Mouse (Mus musculus) layer of hippocampus, adult 9-11 months (tissue): ENCODE results near the gene Cc2d2a.

Experiments
- DNase-seq: peaks from one replicate; pipeline ENCODE4 v3.0.0; 2022

Cc2d2a gene

GRCm38 (mm10) chr5:43728375-43729165, 66.4 kb downstream of the Cc2d2a start:
- DNase-seq = no peak

DNA sequence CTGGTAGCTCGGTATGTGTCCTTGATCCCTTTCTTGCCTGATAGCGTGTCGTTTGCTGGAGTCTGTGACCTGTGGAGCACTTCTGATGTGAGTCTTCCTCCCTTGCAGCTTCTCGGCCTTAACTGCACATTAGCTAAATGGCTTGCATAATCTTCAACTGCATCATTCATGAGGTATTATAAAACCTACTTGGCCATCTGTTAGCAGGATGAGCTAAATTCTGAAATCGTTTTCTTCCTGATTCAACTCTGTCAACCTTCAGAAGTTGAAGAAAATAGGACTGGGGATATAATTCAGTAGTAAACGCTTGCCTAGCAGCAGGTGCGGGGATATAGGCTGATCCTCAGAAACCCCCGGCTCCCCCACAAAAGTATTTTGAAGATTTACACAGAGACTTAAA, 70.2 kb downstream of the Cc2d2a start:
- DNase-seq = peak; percentile 19

- no peak for DNase-seq
These were observed 82.0 kb downstream of the Cc2d2a start for GRCm38 (mm10) chr5:43744187-43744586.

DNA sequence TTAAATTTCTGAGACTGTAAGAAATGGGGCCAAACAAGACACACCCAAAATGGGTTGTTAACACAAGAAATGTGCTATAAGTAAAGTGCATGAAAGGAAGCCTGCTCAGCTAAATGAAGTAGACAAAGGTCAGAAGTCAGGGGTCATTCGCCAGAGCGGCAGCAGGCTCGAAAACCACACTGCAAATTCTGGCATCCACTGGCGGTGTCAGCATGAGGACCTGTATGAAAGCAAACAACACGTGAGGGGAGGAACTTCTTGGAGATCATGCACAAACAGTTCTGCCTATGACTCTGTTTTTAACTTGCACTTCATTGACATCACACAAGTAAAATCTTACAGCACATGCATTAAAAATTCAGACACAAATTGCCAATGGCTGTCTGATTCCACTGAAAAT, 83.0 kb downstream of the Cc2d2a start:
- no peak for DNase-seq

GRCm38 (mm10) chr5:43748039-43748438, 85.9 kb downstream of the Cc2d2a start:
- no peak for DNase-seq

DNA sequence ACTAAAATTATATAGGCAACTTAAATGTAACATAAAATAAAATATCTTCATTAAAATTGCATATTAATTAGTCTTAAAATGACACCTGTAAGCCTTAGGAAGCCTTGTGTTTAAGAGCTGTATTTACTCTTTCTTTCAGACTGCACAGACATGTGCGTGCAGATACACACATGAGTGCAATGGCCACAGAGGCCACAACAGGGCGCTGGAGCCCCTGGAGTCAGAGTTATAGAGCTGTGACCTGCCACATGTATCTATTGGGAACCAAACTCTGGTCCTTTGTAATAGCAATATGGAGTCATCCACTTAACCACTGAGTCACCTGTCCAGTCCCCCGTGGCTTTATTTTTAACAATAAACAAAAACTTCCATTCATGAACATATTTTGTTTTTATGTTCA, 86.9 kb downstream of the Cc2d2a start:
- no peak for DNase-seq

DNA sequence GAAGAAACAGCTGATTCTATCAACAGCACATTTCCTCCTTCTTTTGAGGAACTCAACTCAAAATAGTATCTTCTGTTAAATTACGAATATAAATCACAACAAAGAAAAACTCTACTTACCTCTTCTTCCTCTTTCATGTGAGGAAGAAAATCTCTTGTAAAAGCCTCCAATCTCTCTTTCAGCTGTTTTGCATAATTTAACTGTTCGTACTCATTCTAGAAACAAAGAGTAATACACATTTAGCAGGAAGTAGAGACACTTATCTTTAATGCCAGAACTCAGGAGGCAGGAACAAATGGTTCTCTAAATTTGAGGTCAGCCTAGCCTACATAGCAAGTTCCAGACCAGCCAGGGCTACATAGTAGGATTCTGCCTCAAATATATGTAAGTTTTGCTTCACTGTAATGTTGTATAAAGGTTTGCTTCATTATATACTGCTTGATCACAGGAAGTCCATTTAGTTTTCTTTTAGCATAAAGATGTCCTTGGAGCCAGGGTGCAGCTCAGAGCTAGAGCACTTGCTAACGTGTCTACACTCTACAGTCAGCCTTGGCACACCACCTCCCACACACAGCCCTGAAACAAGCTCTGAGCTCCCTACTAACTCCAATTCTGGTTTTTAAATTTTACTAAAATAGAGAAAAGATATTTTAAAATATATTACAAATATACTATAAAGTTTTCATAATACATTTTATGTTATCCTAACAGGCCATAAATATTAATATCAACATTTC, 108.6 kb downstream of the Cc2d2a start:
- no peak for DNase-seq

DNA sequence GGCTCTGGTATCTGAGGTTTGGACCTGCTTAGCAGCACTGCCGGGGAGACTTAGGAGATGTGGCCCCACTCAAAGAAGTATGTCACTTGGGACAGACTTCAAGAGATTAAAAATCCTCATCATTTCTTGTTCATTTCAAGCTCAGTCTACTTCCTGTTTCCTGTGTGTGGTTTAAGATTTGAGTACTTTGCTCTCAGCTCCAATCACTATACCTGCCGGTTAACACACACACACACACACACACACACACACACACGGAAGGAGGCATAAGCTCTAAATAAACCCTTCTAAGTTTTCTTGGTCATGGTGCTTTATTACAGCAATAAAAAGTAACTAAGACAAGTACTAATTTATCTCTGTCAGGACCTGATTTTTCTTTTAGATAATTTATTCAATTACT, 109.4 kb downstream of the Cc2d2a start:
- DNase-seq = no peak

GRCm38 (mm10) chr5:43776407-43776806, 114.3 kb downstream of the Cc2d2a start:
- DNase-seq = peak; percentile 23

- DNase-seq = no peak
These were observed 114.8 kb downstream of the Cc2d2a start for GRCm38 (mm10) chr5:43776993-43777392.

GRCm38 (mm10) chr5:43778583-43778982, 116.4 kb downstream of the Cc2d2a start:
- no peak for DNase-seq

DNA sequence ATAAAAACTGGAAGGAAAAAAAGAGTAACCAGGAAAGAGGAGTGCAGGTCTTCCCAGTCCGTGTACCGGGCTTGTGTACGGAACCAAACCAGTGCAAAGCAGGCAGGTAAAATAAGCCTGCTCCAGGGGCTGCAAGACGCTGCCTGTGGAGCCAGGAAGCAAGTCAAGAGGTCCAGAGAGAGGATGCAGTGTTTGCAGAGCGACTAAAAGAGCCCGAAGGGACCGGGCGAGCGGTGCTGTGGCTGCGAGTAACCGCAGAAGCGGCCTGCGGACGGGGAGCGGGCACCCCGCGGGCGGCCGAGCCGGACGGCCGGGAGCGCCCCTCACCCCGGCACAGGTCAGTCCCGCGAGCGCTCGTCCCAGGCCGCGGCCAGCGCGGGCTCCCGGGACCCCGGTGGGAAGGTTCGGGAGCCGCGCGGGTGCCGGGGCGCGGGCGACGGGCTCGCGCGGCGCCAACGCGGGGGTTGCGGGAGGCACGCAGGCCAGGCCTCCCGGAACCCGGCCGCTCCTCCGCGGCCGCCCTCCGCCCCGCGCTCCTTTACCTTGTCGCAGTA, 119.4 kb downstream of the Cc2d2a start:
- DNase-seq = peak; percentile 22

- peak; percentile 78 for DNase-seq
These were observed 120.1 kb downstream of the Cc2d2a start for GRCm38 (mm10) chr5:43781977-43782930.

DNA sequence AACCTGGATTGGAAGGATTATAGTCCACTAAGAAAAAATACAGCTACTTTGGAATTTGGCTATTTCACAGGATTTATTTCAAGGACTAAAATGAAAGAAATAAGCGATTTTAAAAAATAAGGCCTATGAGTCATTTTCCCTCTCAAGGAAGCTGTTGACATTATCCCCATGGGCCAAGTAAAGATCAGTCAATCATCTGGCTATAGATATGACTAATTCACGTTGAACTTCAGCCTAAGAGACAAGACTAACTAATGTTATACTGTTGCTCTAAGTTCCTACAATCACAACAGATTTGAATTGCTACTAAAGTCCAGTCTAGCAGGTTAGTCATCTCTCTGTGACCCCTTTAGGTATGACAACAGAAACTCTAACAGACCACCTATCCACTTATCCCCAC, 121.8 kb downstream of the Cc2d2a start:
- no peak for DNase-seq

- no peak for DNase-seq
These were observed 124.5 kb downstream of the Cc2d2a start for GRCm38 (mm10) chr5:43786607-43787006.

DNA sequence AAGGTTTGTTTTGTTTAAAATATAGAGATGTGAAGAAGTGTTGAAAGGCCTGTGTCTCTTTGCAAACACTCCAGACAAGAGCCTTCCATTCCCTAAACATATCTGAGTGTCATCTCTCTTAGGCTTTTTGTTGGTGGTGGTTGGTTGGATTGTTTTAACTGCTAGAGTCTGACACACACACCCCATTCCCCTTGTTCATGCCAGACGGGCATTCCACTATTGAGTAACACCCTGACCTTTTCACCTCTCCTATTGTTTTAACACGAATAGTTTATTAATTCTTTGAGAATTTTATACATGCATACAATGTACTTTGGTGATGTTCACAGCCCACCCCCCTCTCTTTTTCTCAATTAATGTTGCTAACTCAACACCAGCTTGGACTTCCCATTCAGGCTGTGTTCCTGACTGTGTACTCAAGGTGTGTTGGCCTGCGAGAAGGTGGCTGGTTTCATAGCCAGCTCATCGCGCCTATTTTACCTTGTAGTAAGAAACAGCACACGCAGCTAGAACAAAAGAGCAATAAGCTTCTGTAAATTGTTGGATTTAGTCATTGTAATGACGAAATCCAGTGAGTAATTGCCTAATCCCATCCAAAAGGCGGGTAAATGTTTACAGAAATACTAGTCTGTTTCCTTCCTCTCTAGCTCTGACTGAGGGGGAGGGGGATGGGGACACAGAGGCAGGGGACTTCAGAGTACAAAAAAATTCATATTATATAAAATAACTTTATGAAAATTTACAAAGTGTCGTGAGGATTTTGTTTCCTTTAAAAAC, 126.0 kb downstream of the Cc2d2a start:
- no peak for DNase-seq
